Mouse (Mus musculus) lung, embryonic 15.5 days (tissue): ENCODE data around the gene Pmepa1. TPM values are rescaled to one million over a fixed set of nuclear protein-coding genes. Genes with fewer than 3 reads are reported as not detected.

Source experiments
- ATAC-seq: fragments of 200-750 bp; cut with Nextera tagmentation; 2 replicates; pipeline ENCODE4 v1.8.0; 2017; ENCODE audit warnings: moderate number of reproducible peaks, borderline replicate concordance; ENCODE audit not compliant: low FRiP score, low TSS enrichment; ENCODE audit errors: extremely low read depth
- H3K27ac ChIP-seq: fragments of 300-500 bp; sonication (generic); 2 replicates; pipeline ENCODE4 v1.5.1; 2015; ENCODE audit warnings: moderate library complexity, mild to moderate bottlenecking, inconsistent platforms
- H3K27me3 ChIP-seq: fragments of 300-500 bp; sonication (generic); 2 replicates; pipeline ENCODE4 v1.6.1; 2015; ENCODE audit warnings: inconsistent platforms
- H3K36me3 ChIP-seq: fragments of 300-500 bp; sonication (generic); 2 replicates; pipeline ENCODE4 v1.6.1; 2015; ENCODE audit warnings: inconsistent platforms
- H3K4me1 ChIP-seq: fragments of 300-500 bp; sonication (generic); 2 replicates; pipeline ENCODE4 v1.6.1; 2015; ENCODE audit warnings: inconsistent platforms
- H3K4me2 ChIP-seq: fragments of 300-500 bp; sonication (generic); 2 replicates; pipeline ENCODE4 v1.6.1; 2015; ENCODE audit warnings: inconsistent platforms, mild to moderate bottlenecking, moderate library complexity
- H3K4me3 ChIP-seq: fragments of 300-500 bp; sonication (generic); 2 replicates; pipeline ENCODE4 v1.5.1; 2015; ENCODE audit warnings: mild to moderate bottlenecking, inconsistent platforms
- H3K9ac ChIP-seq: fragments of 300-500 bp; sonication (generic); 2 replicates; pipeline ENCODE4 v1.6.1; 2015; ENCODE audit warnings: inconsistent platforms
- H3K9me3 ChIP-seq: fragments of 300-500 bp; sonication (generic); 2 replicates; pipeline ENCODE4 v1.6.1; 2016; ENCODE audit warnings: inconsistent platforms
- WGBS: fragments of 180-500 bp; shearing (Covaris S2); methylation state at CpG from one replicate; pipeline ENCODE4 v1.1.7; 2015; 5-methylcytosine and 5-hydroxymethylcytosine counted together
- polyA plus RNA-seq: library from polyadenylated mRNA; unstranded; fragments of >200 nt; fragmentation: Nextera tagmentation; extraction: Ambion mirVana; gene quantifications from 2 replicates; pipeline ENCODE4 v1.2.1, GENCODE M21; 2015

Gene Pmepa1
- polyA plus RNA-seq, 1 experiment from 2014 or later: 7.7 TPM

- Histone ChIP-seq H3K4me1 (peaks cover 52% of the 10 kb centered on the region), H3K36me3 (no peaks in the 10 kb centered on the region), H3K27ac (peak overlapping the region; percentile 85), H3K4me3 (peak overlapping the region; percentile 90), H3K9me3 (no peaks in the 10 kb centered on the region), H3K27me3 (no peaks in the 10 kb centered on the region), H3K4me2 (peak overlapping the region; percentile 69), H3K9ac (peak overlapping the region; percentile 97)
- peak; percentile 6; the same call in 1 of the 2 replicates for ATAC-seq
- under 1% methylated on average over 91 of the region's 93 CpGs for WGBS
These were observed 761 bp downstream of the Pmepa1 start for GRCm38 (mm10) chr2:173275343-173276201.

- H3K9ac ChIP-seq: peak overlapping the region; percentile 97
- no peaks in the 10 kb centered on the region for H3K36me3 ChIP-seq
- 18% methylated on average over 15 of the region's 15 CpGs for WGBS
- H3K9me3 ChIP-seq: no peaks in the 10 kb centered on the region
- peak overlapping the region; percentile 85 for H3K27ac ChIP-seq
- no peaks in the 10 kb centered on the region for H3K27me3 ChIP-seq
- H3K4me2 ChIP-seq: peak overlapping the region; percentile 69
- 0 out of 2 replicates have a peak, but pooled peaks have one; percentile 0 for ATAC-seq
- peak overlapping the region; percentile 90 for H3K4me3 ChIP-seq
- peaks cover 60% of the 10 kb centered on the region for H3K4me1 ChIP-seq
These were observed 1.6 kb downstream of the Pmepa1 start for GRCm38 (mm10) chr2:173274428-173275342.

DNA sequence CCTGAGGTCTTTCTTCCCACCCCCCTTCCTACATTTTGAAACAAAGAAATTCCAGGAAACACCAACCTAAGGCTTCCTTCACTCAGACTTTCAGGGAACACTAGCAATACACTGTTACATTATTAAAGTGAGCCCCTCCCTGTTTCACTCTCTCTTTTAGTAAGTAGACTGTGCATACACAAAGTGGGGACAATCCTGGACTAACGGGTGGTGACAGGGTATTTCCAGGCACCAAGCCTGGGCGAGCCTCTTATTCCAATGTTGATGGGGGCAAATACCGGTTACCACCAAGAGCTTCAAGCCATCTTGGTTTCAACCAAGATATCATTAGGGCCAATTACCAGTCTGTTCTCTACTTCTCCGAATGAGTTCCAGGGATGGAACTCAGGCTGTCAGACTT lies 2.4 kb downstream of the Pmepa1 start:
- H3K4me1 ChIP-seq: peaks cover 63% of the 10 kb centered on the region
- H3K27ac ChIP-seq: no peak overlapping the region
- no peaks in the 10 kb centered on the region for H3K36me3 ChIP-seq
- no peaks in the 10 kb centered on the region for H3K9me3 ChIP-seq
- H3K9ac ChIP-seq: peak overlapping the region; percentile 26; the same call in 1 of the 2 replicates
- peak overlapping the region; percentile 69 for H3K4me2 ChIP-seq
- no peak for ATAC-seq
- H3K4me3 ChIP-seq: peak overlapping the region; percentile 90
- 59% methylated on average over 4 of the region's 4 CpGs for WGBS
- H3K27me3 ChIP-seq: no peaks in the 10 kb centered on the region

DNA sequence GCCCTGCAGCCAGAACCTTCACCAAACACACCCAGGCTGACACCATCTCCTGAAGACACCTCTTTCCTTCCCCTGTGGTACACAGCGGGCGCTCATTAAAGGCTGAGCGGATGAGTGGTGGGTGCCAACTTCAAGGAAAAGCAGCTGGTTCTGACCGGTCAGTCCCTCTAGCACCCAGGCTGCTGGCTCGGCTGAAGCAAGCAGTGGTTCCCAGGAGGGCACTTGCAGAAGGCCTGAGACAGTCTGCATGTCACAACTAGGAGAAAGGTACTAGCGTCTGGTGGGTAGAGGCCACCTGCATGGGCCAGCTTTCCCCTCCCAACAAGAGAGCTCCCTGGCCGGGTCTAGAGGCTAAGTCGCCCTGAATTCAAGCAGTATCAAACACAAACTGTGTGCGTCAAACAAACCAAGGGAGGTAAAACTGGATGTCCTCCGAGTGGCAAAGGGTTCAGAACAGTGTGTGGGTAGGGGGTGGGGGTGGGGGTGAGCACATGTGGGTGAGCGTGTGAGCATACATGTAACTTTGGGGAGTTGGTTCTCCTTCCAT lies 3.9 kb downstream of the Pmepa1 start:
- H3K36me3 ChIP-seq: no peaks in the 10 kb centered on the region
- H3K9ac ChIP-seq: no peak overlapping the region
- peak overlapping the region; percentile 69; the same call in 1 of the 2 replicates for H3K4me2 ChIP-seq
- no peak for ATAC-seq
- WGBS: 70% methylated on average over 11 of the region's 11 CpGs
- no peak overlapping the region for H3K27ac ChIP-seq
- H3K9me3 ChIP-seq: no peaks in the 10 kb centered on the region
- no peaks in the 10 kb centered on the region for H3K27me3 ChIP-seq
- H3K4me3 ChIP-seq: no peak overlapping the region
- peaks cover 61% of the 10 kb centered on the region for H3K4me1 ChIP-seq

DNA sequence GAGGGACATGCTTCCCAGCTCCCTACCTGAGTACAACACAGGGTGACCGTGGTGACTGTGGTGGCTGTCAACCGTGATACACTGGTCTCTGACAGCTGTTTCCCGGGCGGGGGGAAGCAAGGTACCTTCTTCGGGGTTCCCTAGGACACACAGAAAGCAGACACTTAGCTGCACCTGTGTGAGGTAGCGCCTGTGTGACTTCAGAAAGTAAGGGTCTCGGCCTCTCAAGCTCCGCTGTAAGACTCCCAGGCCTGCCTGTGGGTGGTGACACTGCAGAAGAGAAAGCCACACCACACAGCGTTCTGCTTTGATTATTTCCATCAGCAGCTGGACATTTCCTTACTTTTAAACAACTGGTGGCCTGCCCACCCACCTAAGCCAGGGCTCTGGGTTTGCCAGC lies 4.8 kb downstream of the Pmepa1 start:
- Histone ChIP-seq H3K4me1 (peaks cover 62% of the 10 kb centered on the region), H3K9me3 (no peaks in the 10 kb centered on the region), H3K27ac (no peak overlapping the region), H3K4me3 (no peak overlapping the region), H3K9ac (no peak overlapping the region), H3K27me3 (no peaks in the 10 kb centered on the region), H3K4me2 (peak overlapping the region; percentile 69; the same call in 1 of the 2 replicates), H3K36me3 (no peaks in the 10 kb centered on the region)
- ATAC-seq: no peak
- WGBS: 73% methylated on average over 9 of the region's 9 CpGs

DNA sequence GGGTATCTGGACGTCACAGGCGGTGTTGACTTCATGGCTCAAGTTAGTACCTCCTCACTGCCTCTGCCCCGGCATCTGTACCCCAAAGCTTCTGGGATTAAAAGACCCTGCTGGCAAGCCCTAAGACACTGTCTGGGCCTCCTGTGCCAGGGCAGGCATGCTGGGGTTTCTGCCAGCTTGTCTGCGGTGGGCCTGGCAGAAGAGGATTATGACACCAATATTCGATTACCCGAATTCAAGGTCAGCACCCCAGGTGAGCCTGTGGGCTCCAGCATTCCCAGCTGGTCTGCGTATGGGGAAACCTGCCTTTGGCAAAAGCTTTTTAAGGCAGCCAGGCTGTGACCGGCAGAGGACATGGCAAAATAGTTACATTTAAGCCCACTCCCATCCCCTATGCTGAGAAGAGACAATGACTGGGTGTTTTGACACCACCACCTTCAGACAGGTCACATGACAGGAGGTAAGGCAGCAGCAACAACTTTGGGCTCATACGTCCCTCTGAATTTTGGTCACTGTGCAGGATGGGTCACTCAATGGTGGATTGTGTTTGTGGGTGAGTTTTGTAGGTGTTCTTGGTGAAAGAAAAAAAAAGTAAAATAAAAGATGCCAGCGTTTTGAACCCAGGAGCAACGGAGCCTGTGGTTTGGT lies 5.6 kb downstream of the Pmepa1 start:
- Histone ChIP-seq H3K9ac (no peak overlapping the region), H3K27ac (no peak overlapping the region), H3K36me3 (no peaks in the 10 kb centered on the region), H3K9me3 (no peaks in the 10 kb centered on the region), H3K4me2 (peak overlapping the region; percentile 16; the same call in 1 of the 2 replicates), H3K27me3 (no peaks in the 10 kb centered on the region), H3K4me3 (no peak overlapping the region), H3K4me1 (peaks cover 62% of the 10 kb centered on the region)
- 75% methylated on average over 11 of the region's 11 CpGs for WGBS
- no peak for ATAC-seq

GRCm38 (mm10) chr2:173270196-173270595 lies 6.1 kb downstream of the Pmepa1 start:
- Histone ChIP-seq H3K4me3 (no peak overlapping the region), H3K9ac (no peak overlapping the region), H3K4me1 (peaks cover 67% of the 10 kb centered on the region), H3K4me2 (peak overlapping the region; percentile 16; the same call in 1 of the 2 replicates), H3K9me3 (no peaks in the 10 kb centered on the region), H3K27ac (no peak overlapping the region), H3K27me3 (no peaks in the 10 kb centered on the region), H3K36me3 (no peaks in the 10 kb centered on the region)
- WGBS: 50% methylated on average over 9 of the region's 9 CpGs
- no peak for ATAC-seq

DNA sequence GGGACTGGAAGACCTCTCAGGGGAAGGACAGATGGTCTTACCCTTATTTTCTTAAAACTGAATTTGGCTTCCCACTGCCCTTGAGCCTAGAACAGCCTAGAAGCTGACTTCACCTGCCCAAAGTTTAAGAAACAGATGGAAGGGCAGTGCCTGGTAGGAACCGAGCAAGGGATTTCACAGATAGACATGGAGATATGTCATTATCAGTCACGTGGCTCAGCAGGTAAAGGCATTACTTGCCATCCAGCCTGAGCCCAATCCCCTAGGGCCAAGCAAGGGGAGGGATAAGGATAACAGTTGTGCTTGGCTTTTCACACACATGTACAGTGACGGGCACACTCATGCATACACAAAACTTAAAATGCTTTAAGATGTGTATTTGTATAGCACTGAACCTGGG lies 8.8 kb downstream of the Pmepa1 start:
- no peaks in the 10 kb centered on the region for H3K36me3 ChIP-seq
- H3K9ac ChIP-seq: no peak overlapping the region
- H3K27ac ChIP-seq: no peak overlapping the region
- no peaks in the 10 kb centered on the region for H3K27me3 ChIP-seq
- WGBS: 75% methylated on average over 3 of the region's 3 CpGs
- no peak for ATAC-seq
- H3K4me1 ChIP-seq: peaks cover 68% of the 10 kb centered on the region
- H3K4me2 ChIP-seq: no peak overlapping the region
- H3K9me3 ChIP-seq: no peaks in the 10 kb centered on the region
- no peak overlapping the region for H3K4me3 ChIP-seq

DNA sequence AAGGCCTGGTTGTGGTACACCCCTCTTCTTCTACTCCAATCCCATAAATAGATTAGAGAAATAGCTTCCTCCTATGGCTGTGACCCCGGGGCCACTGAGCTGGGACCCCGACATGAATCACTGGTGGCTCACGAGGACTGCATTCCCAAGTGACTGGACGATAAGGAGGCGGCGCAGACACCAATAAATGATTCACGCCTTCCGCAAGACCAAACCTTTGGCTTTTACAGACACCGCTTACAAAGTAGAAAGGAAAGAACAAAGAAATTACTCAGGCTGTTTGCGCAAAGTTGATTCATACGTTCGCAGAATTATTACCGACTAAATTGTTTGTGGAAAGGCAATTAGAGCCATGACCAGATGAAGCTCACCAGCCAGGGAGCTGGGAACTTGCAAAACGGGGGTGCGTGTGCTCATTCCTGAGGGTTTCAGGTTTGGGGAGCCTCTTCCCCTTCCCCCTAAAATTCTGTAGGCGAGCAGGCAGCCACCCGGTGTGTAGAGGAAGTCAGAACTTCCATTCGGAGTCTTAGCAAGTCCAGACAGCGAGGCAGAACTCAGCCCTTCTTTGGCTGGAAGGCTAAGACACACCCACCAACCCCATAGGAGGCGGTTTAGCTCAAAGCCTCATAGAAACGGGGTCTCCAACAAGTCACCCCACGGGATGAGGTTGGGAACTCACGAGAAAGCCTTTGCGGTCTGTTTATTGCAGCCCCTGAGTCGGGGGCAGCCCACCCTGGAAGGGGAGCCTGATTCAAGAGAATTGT lies 9.8 kb downstream of the Pmepa1 start:
- Histone ChIP-seq H3K27me3 (no peaks in the 10 kb centered on the region), H3K9ac (no peak overlapping the region), H3K27ac (no peak overlapping the region), H3K4me2 (no peak overlapping the region), H3K4me1 (peaks cover 68% of the 10 kb centered on the region), H3K9me3 (no peaks in the 10 kb centered on the region), H3K4me3 (no peak overlapping the region), H3K36me3 (no peaks in the 10 kb centered on the region)
- ATAC-seq: no peak
- 68% methylated on average over 25 of the region's 25 CpGs for WGBS

GRCm38 (mm10) chr2:173265468-173266265 lies 10.7 kb downstream of the Pmepa1 start:
- 86% methylated on average over 22 of the region's 22 CpGs for WGBS
- H3K27ac ChIP-seq: no peak overlapping the region

More at GRCm38 (mm10) chr2:173265468-173266265, 10.7 kb downstream of the Pmepa1 start:
- no peak for ATAC-seq
- H3K9me3 ChIP-seq: no peaks in the 10 kb centered on the region
- no peaks in the 10 kb centered on the region for H3K27me3 ChIP-seq
- peaks cover 70% of the 10 kb centered on the region for H3K4me1 ChIP-seq
- H3K4me2 ChIP-seq: no peak overlapping the region
- no peak overlapping the region for H3K4me3 ChIP-seq
- no peak overlapping the region for H3K9ac ChIP-seq
- H3K36me3 ChIP-seq: no peaks in the 10 kb centered on the region
